Mouse (Mus musculus) hindbrain, embryonic 16.5 days (tissue): ENCODE measurements at regions not wholly inside any gene's neighbourhood (a gene's known extent, or its start where the extent isn't known, plus 50 kb on each side); places are given as distances from the start of the nearest gene placed in this dataset.

Source experiments
- ATAC-seq: fragments of 200-750 bp; cut with Nextera tagmentation; 2 replicates; pipeline ENCODE4 v1.8.0; 2017; ENCODE audit warnings: moderate TSS enrichment, moderate library complexity
- H3K27ac ChIP-seq: fragments of 300-500 bp; sonication (generic); 2 replicates; pipeline ENCODE4 v1.5.1; 2014; ENCODE audit warnings: low read depth, mild to moderate bottlenecking, control low read depth, low read length, moderate library complexity
- H3K27me3 ChIP-seq: fragments of 300-500 bp; sonication (generic); replicated peaks from 2 replicates; pipeline ENCODE4 v1.6.1; 2014; ENCODE audit warnings: low read length; ENCODE audit not compliant: control insufficient read depth, insufficient read depth
- H3K36me3 ChIP-seq: fragments of 300-500 bp; sonication (generic); 2 replicates; pipeline ENCODE4 v1.6.1; 2014; ENCODE audit warnings: mild to moderate bottlenecking, low read length, moderate library complexity, mixed read lengths; ENCODE audit not compliant: control insufficient read depth, insufficient read depth
- H3K4me1 ChIP-seq: fragments of 300-500 bp; sonication (generic); 2 replicates; pipeline ENCODE4 v1.6.1; 2014; ENCODE audit warnings: low read depth, low read length; ENCODE audit not compliant: control insufficient read depth, insufficient read depth
- H3K4me2 ChIP-seq: fragments of 300-500 bp; sonication (generic); 2 replicates; pipeline ENCODE4 v1.6.1; 2014; ENCODE audit warnings: mild to moderate bottlenecking, low read length, control low read depth, moderate library complexity
- H3K4me3 ChIP-seq: fragments of 300-500 bp; sonication (generic); 2 replicates; pipeline ENCODE4 v1.5.1; 2014; ENCODE audit warnings: mild to moderate bottlenecking, low read length, control low read depth, moderate library complexity
- H3K9ac ChIP-seq: fragments of 300-500 bp; sonication (generic); 2 replicates; pipeline ENCODE4 v1.6.1; 2014; ENCODE audit warnings: low read depth, mild to moderate bottlenecking, control low read depth, low read length, moderate library complexity
- H3K9me3 ChIP-seq: fragments of 300-500 bp; sonication (generic); 2 replicates; pipeline ENCODE4 v1.6.1; 2014; ENCODE audit warnings: mild to moderate bottlenecking, low read length, moderate library complexity; ENCODE audit not compliant: control insufficient read depth
- WGBS: fragments of 180-500 bp; shearing (Covaris S2); extraction: QIAGEN DNeasy Blood & Tissue Kit; methylation state at CpG from one replicate; pipeline ENCODE4 v1.1.7; 2014; 5-methylcytosine and 5-hydroxymethylcytosine counted together

- WGBS = 77% methylated on average over 9 of the region's 9 CpGs
- Histone ChIP-seq H3K4me1 (no peaks in the 10 kb centered on the region), H3K36me3 (no peaks in the 10 kb centered on the region), H3K4me3 (no peak overlapping the region), H3K9ac (no peak overlapping the region), H3K27ac (no peak overlapping the region), H3K9me3 (no peaks in the 10 kb centered on the region), H3K4me2 (no peak overlapping the region), H3K27me3 (no peaks in the 10 kb centered on the region)
- ATAC-seq = no peak
Observed at GRCm38 (mm10) chr10:57156912-57157311, 329.3 kb upstream of the Hsf2 start.

DNA sequence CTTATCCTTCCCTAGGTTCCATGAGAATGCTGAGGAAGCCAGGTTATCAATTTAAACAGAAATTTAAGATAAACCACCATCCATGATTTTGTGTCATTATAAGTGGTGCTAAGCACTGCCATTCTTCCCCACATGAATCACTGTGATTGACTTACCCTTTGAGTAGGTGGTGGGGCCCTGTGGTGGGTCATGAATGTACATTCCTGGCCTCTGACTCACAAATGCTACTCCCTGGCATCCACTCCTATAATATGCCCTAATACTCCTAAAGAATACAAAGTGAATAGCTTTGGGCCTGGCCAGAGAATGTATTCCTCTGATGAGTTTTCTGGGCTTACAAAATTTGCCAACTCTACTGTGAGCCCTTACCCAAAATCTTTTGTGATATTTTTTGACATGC is 325.6 kb upstream of the Hsf2 start:
- no peak overlapping the region for H3K27ac ChIP-seq

GRCm38 (mm10) chr10:57163359-57163758 is 322.8 kb upstream of the Hsf2 start:
- Histone ChIP-seq H3K36me3 (no peaks in the 10 kb centered on the region), H3K27ac (no peak overlapping the region), H3K9me3 (no peaks in the 10 kb centered on the region), H3K4me1 (no peaks in the 10 kb centered on the region), H3K4me2 (no peak overlapping the region), H3K9ac (no peak overlapping the region), H3K27me3 (no peaks in the 10 kb centered on the region), H3K4me3 (no peak overlapping the region)
- WGBS = 84% methylated on average over 5 of the region's 5 CpGs
- ATAC-seq = no peak

More for the DNA sequence above, 325.6 kb upstream of the Hsf2 start:
- Histone ChIP-seq H3K4me1 (no peaks in the 10 kb centered on the region), H3K9me3 (no peaks in the 10 kb centered on the region), H3K36me3 (no peaks in the 10 kb centered on the region), H3K27me3 (no peaks in the 10 kb centered on the region), H3K9ac (no peak overlapping the region), H3K4me3 (no peak overlapping the region), H3K4me2 (no peak overlapping the region)
- ATAC-seq = no peak

DNA sequence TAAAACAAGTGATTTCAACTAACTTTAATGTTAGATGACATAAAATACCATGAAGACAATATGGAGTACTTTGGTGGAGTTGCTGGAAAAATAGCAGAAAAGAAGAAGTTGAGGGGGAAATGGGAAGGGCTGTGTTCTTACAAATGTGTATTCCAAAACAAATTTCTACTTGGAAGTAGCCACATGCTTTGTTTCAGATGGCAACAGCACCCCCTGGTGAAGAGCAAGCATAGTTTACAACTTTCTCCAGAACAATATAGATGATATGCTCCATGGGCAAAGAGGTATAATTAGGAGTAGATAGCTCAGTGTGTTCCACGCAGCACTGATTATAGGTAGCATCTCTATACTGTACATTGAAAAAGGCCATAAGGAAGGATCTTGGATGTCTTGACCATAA is 302.6 kb upstream of the Hsf2 start:
- Histone ChIP-seq H3K4me2 (no peak overlapping the region), H3K4me1 (no peaks in the 10 kb centered on the region), H3K9me3 (no peaks in the 10 kb centered on the region), H3K9ac (no peak overlapping the region), H3K27me3 (no peaks in the 10 kb centered on the region), H3K27ac (no peak overlapping the region), H3K4me3 (no peak overlapping the region), H3K36me3 (no peaks in the 10 kb centered on the region)
- WGBS = 68% methylated on average over 1 of the region's 1 CpGs
- ATAC-seq = no peak

DNA sequence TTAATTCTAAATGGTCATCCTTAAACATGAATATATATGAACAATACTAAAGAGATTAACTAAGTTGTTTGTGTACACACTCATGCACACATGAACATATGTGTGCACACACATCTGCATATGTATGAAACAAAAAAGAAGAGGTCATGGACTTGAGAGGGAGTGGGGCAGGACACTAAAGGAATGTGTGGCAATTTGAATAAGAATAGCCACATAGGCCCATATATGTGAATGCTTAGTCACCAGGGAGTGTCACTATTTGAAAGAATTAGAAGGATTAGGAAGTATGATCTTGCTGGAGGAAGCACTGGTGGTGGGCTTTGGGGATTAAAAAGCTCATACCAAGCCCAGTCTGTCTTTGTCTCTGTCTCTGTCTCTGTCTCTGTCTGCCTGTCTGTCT is 275.5 kb upstream of the Hsf2 start:
- Histone ChIP-seq H3K27me3 (no peaks in the 10 kb centered on the region), H3K27ac (no peak overlapping the region), H3K9me3 (no peaks in the 10 kb centered on the region), H3K9ac (no peak overlapping the region), H3K4me2 (no peak overlapping the region), H3K36me3 (no peaks in the 10 kb centered on the region), H3K4me3 (no peak overlapping the region), H3K4me1 (no peaks in the 10 kb centered on the region)
- no peak for ATAC-seq

DNA sequence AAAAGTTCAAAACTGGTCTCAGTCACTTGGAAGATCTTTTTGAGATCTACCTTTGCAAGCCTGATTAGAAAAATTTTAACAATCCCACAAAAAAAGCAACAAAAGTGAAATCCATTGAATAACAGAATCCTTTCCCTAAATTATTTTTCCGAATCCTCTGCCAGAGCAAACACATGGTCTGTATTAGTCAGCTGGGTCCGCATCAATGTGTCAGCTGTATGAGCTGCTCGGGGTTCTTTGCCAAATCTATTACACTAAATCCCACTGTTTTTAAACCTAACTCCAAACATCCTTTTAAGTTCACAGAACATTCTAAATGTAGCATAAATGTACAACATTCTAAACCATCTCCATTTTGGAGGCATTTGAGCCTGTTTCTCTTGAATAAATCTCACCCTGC is 255.1 kb upstream of the Hsf2 start:
- H3K27ac ChIP-seq = no peak overlapping the region
- no peaks in the 10 kb centered on the region for H3K9me3 ChIP-seq
- H3K27me3 ChIP-seq = no peaks in the 10 kb centered on the region
- H3K36me3 ChIP-seq = no peaks in the 10 kb centered on the region
- no peak overlapping the region for H3K4me3 ChIP-seq
- WGBS = 84% methylated on average over 3 of the region's 3 CpGs
- no peak overlapping the region for H3K9ac ChIP-seq
- no peak overlapping the region for H3K4me2 ChIP-seq
- H3K4me1 ChIP-seq = no peaks in the 10 kb centered on the region
- ATAC-seq = no peak

DNA sequence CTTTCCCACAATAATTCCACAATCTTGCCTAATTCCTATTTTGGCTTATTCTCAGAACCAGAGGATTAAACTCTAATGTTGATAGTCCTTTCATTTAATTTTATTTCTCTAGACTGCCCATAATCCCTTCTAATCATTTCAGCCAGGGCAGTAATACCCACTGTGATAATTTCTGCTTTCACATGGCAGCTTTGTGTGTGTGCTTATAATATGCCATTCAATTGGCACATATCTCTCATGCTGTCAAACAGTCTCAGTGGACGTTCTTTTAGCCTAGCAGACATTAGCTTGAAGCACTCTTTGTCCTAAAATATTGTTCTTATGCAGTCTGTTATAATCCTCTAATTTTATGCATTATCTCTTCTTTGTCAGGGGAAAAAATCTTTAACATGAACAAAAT is 205.0 kb upstream of the Hsf2 start:
- H3K27me3 ChIP-seq = no peaks in the 10 kb centered on the region
- no peak overlapping the region for H3K27ac ChIP-seq
- no peaks in the 10 kb centered on the region for H3K36me3 ChIP-seq
- H3K9ac ChIP-seq = no peak overlapping the region
- H3K4me2 ChIP-seq = no peak overlapping the region
- H3K9me3 ChIP-seq = no peaks in the 10 kb centered on the region
- 24% methylated on average over 1 of the region's 1 CpGs for WGBS
- no peaks in the 10 kb centered on the region for H3K4me1 ChIP-seq
- ATAC-seq = no peak
- H3K4me3 ChIP-seq = no peak overlapping the region

DNA sequence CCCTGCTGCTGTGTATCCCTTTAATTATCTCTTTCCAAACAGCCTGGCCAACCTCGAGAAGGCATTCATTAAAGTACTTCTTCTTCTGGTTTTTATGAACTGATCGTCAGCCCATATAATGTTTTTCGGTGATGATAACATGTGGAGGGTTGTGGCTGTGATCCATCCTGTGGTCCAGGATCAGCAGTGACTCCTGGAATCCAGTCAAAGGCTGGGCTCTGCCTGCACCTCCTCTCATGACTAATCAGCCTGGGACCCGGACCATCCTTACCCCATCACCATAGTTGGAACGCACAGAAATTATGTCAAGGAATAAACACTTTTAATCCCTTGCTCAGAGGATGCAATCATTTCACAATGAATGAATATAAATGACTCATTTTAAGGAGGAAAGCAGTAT is 203.3 kb upstream of the Hsf2 start:
- Histone ChIP-seq H3K4me1 (no peaks in the 10 kb centered on the region), H3K27me3 (no peaks in the 10 kb centered on the region), H3K9ac (no peak overlapping the region), H3K4me2 (no peak overlapping the region), H3K36me3 (no peaks in the 10 kb centered on the region), H3K27ac (no peak overlapping the region), H3K9me3 (no peaks in the 10 kb centered on the region), H3K4me3 (no peak overlapping the region)
- no peak for ATAC-seq
- WGBS = 84% methylated on average over 5 of the region's 5 CpGs

DNA sequence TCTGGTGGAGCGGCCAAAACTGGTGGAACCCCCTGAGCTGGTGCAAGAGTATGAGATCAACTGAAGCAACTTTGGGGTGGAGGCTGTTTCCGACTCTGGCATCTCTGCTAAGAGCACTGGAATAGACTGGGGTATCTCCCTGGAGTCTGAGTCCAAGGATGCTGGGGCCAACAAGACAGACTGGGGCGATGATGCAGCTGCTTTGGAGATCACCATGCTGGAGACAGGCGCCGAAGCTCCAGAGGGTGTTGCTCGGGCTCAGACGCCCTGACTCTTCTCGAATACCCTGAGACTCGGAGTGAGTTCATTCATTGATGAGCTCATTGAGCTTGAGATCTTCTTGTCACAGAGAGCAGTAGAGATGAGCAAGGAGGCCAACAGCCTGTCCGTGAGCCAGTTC is 194.6 kb upstream of the Hsf2 start:
- no peak for ATAC-seq
- Histone ChIP-seq H3K4me3 (no peak overlapping the region), H3K27ac (no peak overlapping the region), H3K27me3 (no peaks in the 10 kb centered on the region), H3K9ac (no peak overlapping the region), H3K36me3 (no peaks in the 10 kb centered on the region), H3K9me3 (no peaks in the 10 kb centered on the region), H3K4me1 (no peaks in the 10 kb centered on the region), H3K4me2 (no peak overlapping the region)
- 91% methylated on average over 10 of the region's 10 CpGs for WGBS

DNA sequence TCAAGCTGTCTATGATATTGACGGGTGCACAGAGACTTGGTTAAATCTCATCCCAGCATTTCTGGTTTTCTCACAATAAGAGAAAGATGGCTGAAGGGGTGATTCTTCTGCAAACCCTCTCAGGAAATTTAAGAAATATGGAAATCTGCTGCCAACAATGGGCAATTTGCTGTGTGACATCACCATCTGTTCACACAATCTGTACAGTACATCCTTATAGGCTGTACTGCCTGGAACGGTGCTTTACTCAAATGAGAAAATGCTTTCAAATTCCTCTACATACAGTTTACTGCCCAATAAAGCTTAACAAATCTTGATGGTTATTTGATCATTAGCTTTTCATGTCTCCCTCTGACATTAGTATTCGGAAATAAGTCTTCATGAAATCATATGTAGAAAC is 172.4 kb upstream of the Hsf2 start:
- Histone ChIP-seq H3K4me3 (no peak overlapping the region), H3K9ac (no peak overlapping the region), H3K27me3 (no peaks in the 10 kb centered on the region), H3K9me3 (no peaks in the 10 kb centered on the region), H3K36me3 (no peaks in the 10 kb centered on the region), H3K4me2 (no peak overlapping the region), H3K27ac (no peak overlapping the region), H3K4me1 (no peaks in the 10 kb centered on the region)
- ATAC-seq = peak; percentile 68; the same call in 1 of the 2 replicates
- WGBS = 72% methylated on average over 3 of the region's 3 CpGs
